Mouse (Mus musculus) embryonic facial prominence, embryonic 12.5 days (tissue): Measurements from ENCODE around the gene Dusp18. TPM values are rescaled to one million over a fixed set of nuclear protein-coding genes. Genes with fewer than 3 reads are reported as not detected.

Experiments
- ATAC-seq: fragments of 200-750 bp; cut with Nextera tagmentation; 2 replicates; pipeline ENCODE4 v1.8.0; 2017; ENCODE audit not compliant: insufficient number of reproducible peaks, insufficient read depth, low FRiP score, low TSS enrichment
- H3K27ac ChIP-seq: fragments of 300-500 bp; sonication (generic); 2 replicates; pipeline ENCODE4 v1.5.1; 2016; ENCODE audit warnings: mild to moderate bottlenecking
- H3K27me3 ChIP-seq: fragments of 300-500 bp; sonication (generic); 2 replicates; pipeline ENCODE4 v1.6.1; 2016; ENCODE audit warnings: mild to moderate bottlenecking, moderate library complexity
- H3K36me3 ChIP-seq: fragments of 300-500 bp; sonication (generic); 2 replicates; pipeline ENCODE4 v1.6.1; 2016; ENCODE audit warnings: mild to moderate bottlenecking
- H3K4me1 ChIP-seq: fragments of 300-500 bp; sonication (generic); 2 replicates; pipeline ENCODE4 v1.6.1; 2016
- H3K4me2 ChIP-seq: fragments of 300-500 bp; sonication (generic); replicated peaks from 2 replicates; pipeline ENCODE4 v1.6.1; 2016; ENCODE audit warnings: mild to moderate bottlenecking, moderate library complexity
- H3K4me3 ChIP-seq: fragments of 300-500 bp; sonication (generic); 2 replicates; pipeline ENCODE4 v1.5.1; 2016; ENCODE audit warnings: mild to moderate bottlenecking
- H3K9ac ChIP-seq: fragments of 300-500 bp; sonication (generic); 2 replicates; pipeline ENCODE4 v1.6.1; 2016; ENCODE audit warnings: mild to moderate bottlenecking, moderate library complexity
- H3K9me3 ChIP-seq: fragments of 300-500 bp; sonication (generic); 2 replicates; pipeline ENCODE4 v1.6.1; 2016; ENCODE audit warnings: mild to moderate bottlenecking, moderate library complexity
- WGBS: fragments of 180-500 bp; shearing (Covaris S2); methylation state at CpG from one replicate; pipeline ENCODE4 v1.1.7; 2016; 5-methylcytosine and 5-hydroxymethylcytosine counted together
- polyA plus RNA-seq: library from polyadenylated mRNA; unstranded; fragments of >200 nt; fragmentation: Nextera tagmentation; extraction: Ambion mirVana; gene quantifications from 2 replicates; pipeline ENCODE4 v1.2.1, GENCODE M21; 2016

Dusp18 gene
- polyA plus RNA-seq, 1 experiment from 2014 or later, result 14.7 TPM

- Histone ChIP-seq H3K9ac (peak overlapping the region; percentile 51), H3K4me2 (peak overlapping the region; percentile 92), H3K27ac (peak overlapping the region; percentile 75; the same call in 1 of the 2 replicates), H3K36me3 (no peaks in the 10 kb centered on the region), H3K27me3 (peaks cover 21% of the 10 kb centered on the region), H3K4me1 (peaks cover 24% of the 10 kb centered on the region), H3K4me3 (peak overlapping the region; percentile 53), H3K9me3 (no peaks in the 10 kb centered on the region)
- peak; percentile 82 for ATAC-seq
- under 1% methylated on average over 65 of the region's 65 CpGs for WGBS
Measured at GRCm38 (mm10) chr11:3913316-3914108, 18.5 kb downstream of the Dusp18 start.

DNA sequence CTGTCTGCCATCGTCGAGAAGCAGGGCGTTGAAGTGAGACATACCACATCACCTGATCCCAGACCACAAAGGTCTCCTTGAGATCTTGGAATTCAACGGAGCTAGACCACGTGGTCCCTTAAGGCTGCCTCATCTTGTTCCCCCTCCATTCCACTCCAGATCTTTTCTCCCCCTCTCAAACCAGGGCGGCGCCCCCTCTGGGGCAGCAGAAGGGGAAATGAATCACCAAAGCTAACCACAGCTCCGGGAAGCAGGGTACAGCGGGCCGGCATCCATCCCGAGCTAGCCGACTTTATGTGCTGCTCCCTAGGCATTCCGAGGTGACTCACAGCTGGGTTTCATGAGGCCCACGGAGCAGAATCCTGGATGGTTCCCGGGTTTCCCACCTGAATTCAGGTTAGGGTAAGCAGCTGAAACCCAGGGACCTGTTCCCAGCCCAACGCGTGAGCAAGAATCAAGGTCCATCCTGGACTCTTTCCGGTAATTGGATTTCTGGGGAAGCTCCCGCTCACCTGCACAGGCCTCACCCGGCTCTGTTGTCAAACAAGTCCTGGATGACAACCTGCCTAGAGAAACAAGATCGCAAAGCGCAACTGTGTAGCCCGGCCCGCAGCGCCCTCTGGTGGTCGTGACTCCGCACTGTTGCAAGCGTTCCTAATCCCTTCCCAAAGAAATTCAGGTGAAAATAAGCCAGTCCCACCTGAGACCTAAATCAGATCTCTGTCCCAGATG lies 19.2 kb downstream of the Dusp18 start, which contains the start of gene Slc35e4:
Slc35e4 (minus strand) TSS at position 556 of the 732 bp plus-strand sequence.
- H3K4me2 ChIP-seq, result peak within 1 kb of the TSS; percentile 92
- H3K9me3 ChIP-seq, result no peaks in the 10 kb centered on the region
- H3K27me3 ChIP-seq, result peaks cover 21% of the 10 kb centered on the region
- H3K36me3 ChIP-seq, result no peaks in the 10 kb centered on the region
- H3K4me3 ChIP-seq, result peak within 1 kb of the TSS; percentile 53
- ATAC-seq, result peak; percentile 66
- H3K9ac ChIP-seq, result peak within 1 kb of the TSS; percentile 51
- under 1% methylated on average over 28 of the region's 28 CpGs for WGBS
- peak within 1 kb of the TSS; percentile 75 for H3K27ac ChIP-seq
- H3K4me1 ChIP-seq, result peaks cover 21% of the 10 kb centered on the region

GRCm38 (mm10) chr11:3918738-3919137 lies 23.7 kb downstream of the Dusp18 start:
- Histone ChIP-seq H3K9ac (no peak overlapping the region), H3K9me3 (no peaks in the 10 kb centered on the region), H3K4me3 (no peak overlapping the region), H3K4me2 (no peak overlapping the region), H3K36me3 (0 out of 2 replicates have a peak, but pooled peaks cover 9% of the 10 kb centered on the region), H3K4me1 (no peaks in the 10 kb centered on the region; the same call in 1 of the 2 replicates), H3K27ac (no peak overlapping the region), H3K27me3 (no peaks in the 10 kb centered on the region)
- WGBS, result 57% methylated on average over 1 of the region's 1 CpGs
- no peak for ATAC-seq

GRCm38 (mm10) chr11:3920476-3920875 lies 25.4 kb downstream of the Dusp18 start:
- Histone ChIP-seq H3K9ac (no peak overlapping the region), H3K9me3 (no peaks in the 10 kb centered on the region), H3K27ac (no peak overlapping the region), H3K4me1 (no peaks in the 10 kb centered on the region), H3K36me3 (peaks cover 14% of the 10 kb centered on the region; the same call in 1 of the 2 replicates), H3K4me2 (no peak overlapping the region), H3K27me3 (no peaks in the 10 kb centered on the region), H3K4me3 (no peak overlapping the region)
- no peak for ATAC-seq
- WGBS, result 87% methylated on average over 7 of the region's 7 CpGs

GRCm38 (mm10) chr11:3921281-3921850 lies 26.3 kb downstream of the Dusp18 start:
- ATAC-seq, result no peak
- 31% methylated on average over 8 of the region's 8 CpGs for WGBS
- Histone ChIP-seq H3K4me2 (no peak overlapping the region), H3K4me1 (no peaks in the 10 kb centered on the region), H3K27ac (no peak overlapping the region), H3K27me3 (no peaks in the 10 kb centered on the region), H3K36me3 (peaks cover 14% of the 10 kb centered on the region; the same call in 1 of the 2 replicates), H3K9me3 (no peaks in the 10 kb centered on the region), H3K4me3 (no peak overlapping the region), H3K9ac (no peak overlapping the region)

DNA sequence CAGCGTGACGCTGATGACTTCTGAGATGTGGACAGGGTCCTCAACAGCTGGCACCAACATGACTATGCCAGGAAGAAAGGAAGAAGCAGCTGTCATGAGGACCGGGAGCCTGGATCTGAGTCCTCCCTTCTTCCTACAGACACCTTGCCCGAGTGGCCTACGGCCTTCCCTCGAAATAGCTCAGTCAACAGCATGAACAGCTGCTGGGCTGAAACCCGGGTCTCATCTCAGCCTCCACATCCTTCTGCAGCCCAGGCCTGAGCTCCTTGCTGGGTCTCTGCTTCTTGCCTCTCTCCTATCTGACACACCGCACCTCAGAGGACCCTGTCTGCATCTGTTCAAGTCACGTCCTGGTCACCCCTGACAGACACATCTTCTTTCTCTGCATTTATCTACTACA lies 27.1 kb downstream of the Dusp18 start:
- no peaks in the 10 kb centered on the region for H3K9me3 ChIP-seq
- no peak overlapping the region for H3K9ac ChIP-seq
- H3K27ac ChIP-seq, result no peak overlapping the region
- ATAC-seq, result no peak
- WGBS, result 91% methylated on average over 9 of the region's 9 CpGs
- H3K4me1 ChIP-seq, result no peaks in the 10 kb centered on the region
- no peak overlapping the region for H3K4me3 ChIP-seq
- H3K4me2 ChIP-seq, result no peak overlapping the region
- no peaks in the 10 kb centered on the region for H3K27me3 ChIP-seq
- H3K36me3 ChIP-seq, result peaks cover 14% of the 10 kb centered on the region; the same call in 1 of the 2 replicates

GRCm38 (mm10) chr11:3922731-3923130 lies 27.7 kb downstream of the Dusp18 start:
- Histone ChIP-seq H3K36me3 (peaks cover 14% of the 10 kb centered on the region; the same call in 1 of the 2 replicates), H3K4me3 (no peak overlapping the region), H3K27ac (no peak overlapping the region), H3K9me3 (no peaks in the 10 kb centered on the region), H3K9ac (no peak overlapping the region), H3K4me1 (no peaks in the 10 kb centered on the region), H3K4me2 (no peak overlapping the region), H3K27me3 (no peaks in the 10 kb centered on the region)
- 96% methylated on average over 6 of the region's 6 CpGs for WGBS
- ATAC-seq, result no peak

- H3K4me1 ChIP-seq, result peaks cover under 1% of the 10 kb centered on the region
- no peak overlapping the region for H3K9ac ChIP-seq
- no peaks in the 10 kb centered on the region for H3K9me3 ChIP-seq
- H3K27ac ChIP-seq, result no peak overlapping the region
- WGBS, result 87% methylated on average over 10 of the region's 10 CpGs
- no peak overlapping the region for H3K4me2 ChIP-seq
- H3K36me3 ChIP-seq, result peaks cover 14% of the 10 kb centered on the region; the same call in 1 of the 2 replicates
- ATAC-seq, result no peak
- H3K27me3 ChIP-seq, result no peaks in the 10 kb centered on the region
- no peak overlapping the region for H3K4me3 ChIP-seq
Measured at GRCm38 (mm10) chr11:3925916-3926315, 30.9 kb downstream of the Dusp18 start.

DNA sequence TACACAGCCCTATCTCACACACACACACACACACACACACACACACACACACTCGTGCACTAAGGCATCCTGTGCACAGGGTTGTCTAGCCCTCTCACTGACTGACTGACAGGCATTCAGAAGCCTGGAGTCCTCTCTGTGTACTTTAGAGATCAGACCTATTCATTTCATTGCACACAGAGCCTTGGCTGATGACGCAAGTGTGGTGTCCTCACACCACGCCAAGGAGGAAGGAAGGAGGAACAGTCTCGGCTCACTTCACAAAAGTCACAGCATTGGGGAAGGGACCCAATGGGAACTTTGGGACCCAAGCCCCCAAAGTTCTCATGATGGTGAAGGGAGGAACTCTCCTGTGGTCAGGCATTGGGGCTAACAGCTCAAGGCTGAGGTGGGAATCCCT lies 35.0 kb downstream of the Dusp18 start:
- WGBS, result 83% methylated on average over 4 of the region's 4 CpGs
- no peak for ATAC-seq
- Histone ChIP-seq H3K9ac (no peak overlapping the region), H3K9me3 (no peaks in the 10 kb centered on the region), H3K27ac (no peak overlapping the region), H3K36me3 (no peaks in the 10 kb centered on the region), H3K4me1 (peaks cover 5% of the 10 kb centered on the region), H3K4me2 (no peak overlapping the region), H3K27me3 (no peaks in the 10 kb centered on the region), H3K4me3 (no peak overlapping the region)

DNA sequence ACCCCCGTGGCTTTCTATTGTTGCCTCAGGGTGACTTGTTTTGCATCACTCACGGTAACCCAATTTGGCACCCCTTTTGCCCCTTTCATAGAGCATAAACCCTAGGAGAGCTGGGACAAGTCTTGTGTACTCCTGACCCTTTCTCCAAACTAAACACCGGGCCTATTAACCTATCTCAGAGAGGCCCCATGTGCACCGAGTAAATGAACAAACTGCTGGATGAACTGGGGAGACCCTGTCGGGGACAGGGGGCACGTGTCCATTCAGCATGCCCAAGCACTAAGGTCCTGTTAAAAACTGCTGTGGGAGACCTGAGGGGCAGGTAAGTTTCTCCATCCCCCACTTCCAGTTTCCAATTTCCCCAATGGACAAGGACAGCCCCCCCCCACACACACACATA lies 35.9 kb downstream of the Dusp18 start:
- Histone ChIP-seq H3K27ac (no peak overlapping the region), H3K4me1 (peaks cover 5% of the 10 kb centered on the region), H3K36me3 (no peaks in the 10 kb centered on the region), H3K27me3 (no peaks in the 10 kb centered on the region), H3K9me3 (no peaks in the 10 kb centered on the region), H3K4me3 (peak overlapping the region; percentile 57), H3K9ac (peak overlapping the region; percentile 61), H3K4me2 (peak overlapping the region; percentile 70)
- no peak for ATAC-seq
- 29% methylated on average over 6 of the region's 6 CpGs for WGBS

DNA sequence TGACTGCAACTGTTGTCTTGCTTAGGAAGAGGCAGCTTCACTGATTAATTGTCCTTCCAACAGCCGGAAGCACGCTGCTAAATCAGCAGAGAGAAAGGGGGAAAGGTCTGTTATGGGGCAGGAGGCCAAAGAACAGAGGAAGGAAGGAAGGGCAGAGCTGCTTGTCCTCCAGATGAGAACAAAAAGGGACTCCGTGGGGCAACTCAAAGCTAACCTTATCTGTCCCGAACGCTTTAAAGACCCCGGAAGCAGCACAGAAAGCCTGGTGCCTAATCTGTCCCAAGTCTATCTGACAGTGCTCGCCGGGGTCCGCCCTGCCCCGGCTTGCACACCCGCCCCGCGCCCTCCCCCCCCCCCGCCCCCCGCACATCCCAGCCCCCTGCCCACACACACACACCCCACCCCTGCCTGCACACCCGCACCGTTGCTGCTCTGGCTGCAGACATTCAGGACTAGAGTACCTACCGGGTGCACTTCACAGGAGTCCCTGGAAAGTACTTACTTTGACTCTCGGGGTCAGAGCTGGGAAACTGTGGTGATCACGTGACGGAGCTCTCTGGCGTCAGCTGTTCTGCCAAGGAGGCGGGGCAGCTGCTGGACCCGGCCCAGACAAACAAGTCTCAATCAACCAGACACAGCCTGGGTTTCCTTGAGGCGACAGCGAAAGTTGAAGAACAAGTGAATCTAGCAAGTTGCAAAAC lies 36.6 kb downstream of the Dusp18 start, which contains the start of gene Tcn2:
Tcn2 (minus strand) TSS at position 649 of the 701 bp plus-strand sequence.
- Histone ChIP-seq H3K36me3 (no peaks in the 10 kb centered on the region), H3K4me3 (peak within 1 kb of the TSS; percentile 57), H3K9ac (peak within 1 kb of the TSS; percentile 61), H3K4me2 (peak within 1 kb of the TSS; percentile 70), H3K27ac (no peak within 1 kb of the TSS; the same call in 1 of the 2 replicates), H3K4me1 (peaks cover 5% of the 10 kb centered on the region), H3K27me3 (no peaks in the 10 kb centered on the region), H3K9me3 (no peaks in the 10 kb centered on the region)
- under 1% methylated on average over 25 of the region's 26 CpGs for WGBS
- ATAC-seq, result peak; percentile 76
